Mouse (Mus musculus) hindbrain, embryonic 12.5 days (tissue): ENCODE data around the gene Aplnr. TPM values are rescaled to one million over a fixed set of nuclear protein-coding genes. Genes with fewer than 3 reads are reported as not detected.
A peak's percentile ranks its signal among the peaks of the same experiment; 100 is the strongest.

Experiments
- ATAC-seq: fragments of 200-750 bp; cut with Nextera tagmentation; 2 replicates; pipeline ENCODE4 v1.8.0; 2017; ENCODE audit warnings: moderate TSS enrichment; ENCODE audit not compliant: low FRiP score
- H3K27ac ChIP-seq: fragments of 300-500 bp; sonication (generic); 2 replicates; pipeline ENCODE4 v1.5.1; 2016; ENCODE audit warnings: mild to moderate bottlenecking
- H3K27me3 ChIP-seq: fragments of 300-500 bp; sonication (generic); 2 replicates; pipeline ENCODE4 v1.6.1; 2016; ENCODE audit warnings: mild to moderate bottlenecking
- H3K36me3 ChIP-seq: fragments of 300-500 bp; sonication (generic); 2 replicates; pipeline ENCODE4 v1.6.1; 2016; ENCODE audit warnings: mild to moderate bottlenecking
- H3K4me1 ChIP-seq: fragments of 300-500 bp; sonication (generic); 2 replicates; pipeline ENCODE4 v1.6.1; 2016
- H3K4me2 ChIP-seq: fragments of 300-500 bp; sonication (generic); replicated peaks from 2 replicates; pipeline ENCODE4 v1.6.1; 2016; ENCODE audit warnings: mild to moderate bottlenecking
- H3K4me3 ChIP-seq: fragments of 300-500 bp; sonication (generic); 2 replicates; pipeline ENCODE4 v1.5.1; 2016; ENCODE audit warnings: mild to moderate bottlenecking
- H3K9ac ChIP-seq: fragments of 300-500 bp; sonication (generic); 2 replicates; pipeline ENCODE4 v1.6.1; 2016; ENCODE audit warnings: mild to moderate bottlenecking, moderate library complexity
- H3K9me3 ChIP-seq: fragments of 300-500 bp; sonication (generic); replicated peaks from 2 replicates; pipeline ENCODE4 v1.6.1; 2016; ENCODE audit warnings: mild to moderate bottlenecking
- WGBS: fragments of 180-500 bp; shearing (Covaris S2); methylation state at CpG from one replicate; pipeline ENCODE4 v1.1.7; 2016; 5-methylcytosine and 5-hydroxymethylcytosine counted together
- polyA plus RNA-seq: library from polyadenylated mRNA; unstranded; fragments of >200 nt; fragmentation: Nextera tagmentation; extraction: Ambion mirVana; gene quantifications from 2 replicates; pipeline ENCODE4 v1.2.1, GENCODE M21; 2016

Gene Aplnr
- polyA plus RNA-seq, 1 experiment from 2014 or later: 41.5 TPM

DNA sequence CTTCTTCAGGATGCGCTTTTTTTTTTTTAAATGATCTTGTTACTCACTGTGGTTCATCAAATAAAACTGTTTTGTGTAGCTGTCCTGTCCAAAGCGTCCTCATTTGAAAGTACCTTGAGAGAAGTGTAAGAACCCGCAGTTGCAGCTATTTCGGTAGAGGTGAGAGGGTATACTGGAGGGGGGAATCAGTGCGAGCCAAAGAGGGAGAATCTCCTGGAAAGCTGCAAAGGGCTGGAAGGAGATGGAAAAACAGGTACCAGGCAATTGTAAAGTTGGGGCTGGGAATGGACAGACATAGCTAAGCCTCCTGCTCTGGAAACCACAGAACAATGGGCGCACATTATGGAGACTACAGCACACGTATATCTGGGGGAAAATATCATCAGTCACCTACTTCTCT lies 3.8 kb downstream of the Aplnr start:
- Histone ChIP-seq H3K9ac (no peak overlapping the region), H3K27me3 (no peaks in the 10 kb centered on the region), H3K4me3 (no peak overlapping the region), H3K27ac (no peak overlapping the region), H3K4me1 (no peaks in the 10 kb centered on the region), H3K36me3 (no peaks in the 10 kb centered on the region), H3K9me3 (no peaks in the 10 kb centered on the region), H3K4me2 (no peak overlapping the region)
- 72% methylated on average over 7 of the region's 7 CpGs for WGBS
- ATAC-seq: no peak

DNA sequence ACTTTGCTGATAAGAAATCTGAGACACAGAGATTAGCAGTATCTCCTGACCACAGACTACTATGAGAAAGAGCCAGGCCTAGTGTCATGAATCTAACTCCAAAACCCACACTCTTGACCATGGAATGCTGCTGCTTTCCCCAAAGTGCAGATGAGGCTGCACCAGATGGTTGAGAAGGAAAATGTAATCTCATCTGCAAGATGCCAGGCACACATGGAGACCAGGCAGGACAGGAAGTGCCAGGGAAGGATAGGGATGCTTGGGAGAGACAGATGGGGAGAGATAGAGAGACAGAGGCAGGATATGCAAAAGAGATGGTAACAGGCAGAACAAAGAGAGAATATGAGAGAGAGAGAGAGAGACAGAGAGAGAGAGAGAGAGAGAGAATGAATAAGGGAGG lies 4.8 kb downstream of the Aplnr start:
- H3K36me3 ChIP-seq: no peaks in the 10 kb centered on the region
- no peaks in the 10 kb centered on the region for H3K9me3 ChIP-seq
- H3K4me1 ChIP-seq: no peaks in the 10 kb centered on the region
- ATAC-seq: no peak
- no peak overlapping the region for H3K27ac ChIP-seq
- no peaks in the 10 kb centered on the region for H3K27me3 ChIP-seq
- no peak overlapping the region for H3K4me2 ChIP-seq
- no peak overlapping the region for H3K4me3 ChIP-seq
- no peak overlapping the region for H3K9ac ChIP-seq

DNA sequence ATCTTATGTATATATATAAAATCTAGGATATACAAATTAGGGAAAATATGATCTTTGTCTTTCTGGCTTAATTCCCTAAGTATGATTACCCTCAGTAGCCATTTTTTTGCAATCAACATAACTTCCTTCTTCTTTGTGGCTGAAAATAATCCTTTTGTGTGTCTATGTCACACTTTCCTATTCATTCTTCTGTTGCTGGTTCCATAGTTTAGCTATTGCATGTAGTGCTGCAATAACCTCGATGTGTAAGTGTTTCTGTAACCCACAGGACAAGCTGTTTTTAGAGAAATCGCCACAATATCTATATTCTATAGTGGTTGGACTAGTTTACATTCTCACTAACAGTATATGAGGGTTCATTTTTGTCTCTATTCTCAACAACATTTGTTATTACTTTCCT lies 8.9 kb downstream of the Aplnr start:
- no peaks in the 10 kb centered on the region for H3K36me3 ChIP-seq
- 85% methylated on average over 2 of the region's 2 CpGs for WGBS
- H3K9ac ChIP-seq: no peak overlapping the region
- H3K27ac ChIP-seq: no peak overlapping the region
- H3K4me2 ChIP-seq: no peak overlapping the region
- H3K4me3 ChIP-seq: no peak overlapping the region
- H3K9me3 ChIP-seq: no peaks in the 10 kb centered on the region
- no peaks in the 10 kb centered on the region for H3K4me1 ChIP-seq
- H3K27me3 ChIP-seq: no peaks in the 10 kb centered on the region
- no peak for ATAC-seq

DNA sequence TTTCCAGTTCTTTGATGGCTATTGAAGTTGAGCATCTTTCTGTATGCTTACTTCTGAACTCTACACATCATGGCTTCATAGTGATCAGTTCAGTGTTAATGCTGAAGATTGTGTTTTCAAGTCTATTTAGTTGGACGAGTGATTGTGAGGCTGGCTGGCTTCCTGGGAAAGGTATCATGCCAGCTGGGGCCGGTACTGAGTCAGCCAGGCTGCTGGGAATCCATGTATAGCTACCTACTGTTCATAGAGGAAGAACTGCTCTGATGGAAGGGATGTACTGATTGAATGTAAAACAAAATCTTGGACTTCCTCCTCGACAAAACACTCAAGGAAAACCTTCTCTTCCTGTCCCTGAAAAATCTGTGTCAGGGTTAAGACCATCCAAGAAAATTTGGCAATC lies 9.3 kb downstream of the Aplnr start:
- Histone ChIP-seq H3K4me1 (no peaks in the 10 kb centered on the region), H3K9me3 (no peaks in the 10 kb centered on the region), H3K9ac (no peak overlapping the region), H3K36me3 (no peaks in the 10 kb centered on the region), H3K4me3 (no peak overlapping the region), H3K27ac (no peak overlapping the region), H3K27me3 (no peaks in the 10 kb centered on the region), H3K4me2 (no peak overlapping the region)
- 84% methylated on average over 3 of the region's 3 CpGs for WGBS
- no peak for ATAC-seq

DNA sequence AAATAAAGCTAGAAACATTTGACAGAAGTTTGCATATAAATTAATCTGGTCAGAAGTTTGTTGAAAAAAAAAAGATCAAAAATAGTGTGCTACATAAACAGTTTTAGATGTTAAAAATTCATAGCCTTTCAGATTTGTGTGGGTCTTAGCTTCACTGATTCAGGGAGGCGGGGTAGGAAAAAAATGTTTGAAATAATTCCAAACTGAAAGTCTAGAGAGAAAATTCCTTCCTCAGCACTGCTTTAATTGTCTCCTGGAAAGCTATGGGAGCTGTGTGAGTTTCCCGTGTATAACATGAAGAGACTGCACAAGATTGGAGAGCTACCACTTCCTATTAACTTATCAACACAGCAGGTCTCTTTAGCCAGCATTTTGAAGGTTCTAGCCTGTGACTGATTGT lies 11.5 kb downstream of the Aplnr start:
- Histone ChIP-seq H3K27me3 (no peaks in the 10 kb centered on the region), H3K27ac (no peak overlapping the region), H3K4me1 (no peaks in the 10 kb centered on the region), H3K4me3 (no peak overlapping the region), H3K9ac (no peak overlapping the region), H3K36me3 (no peaks in the 10 kb centered on the region), H3K4me2 (no peak overlapping the region), H3K9me3 (no peaks in the 10 kb centered on the region)
- WGBS: 91% methylated on average over 2 of the region's 2 CpGs
- ATAC-seq: no peak

DNA sequence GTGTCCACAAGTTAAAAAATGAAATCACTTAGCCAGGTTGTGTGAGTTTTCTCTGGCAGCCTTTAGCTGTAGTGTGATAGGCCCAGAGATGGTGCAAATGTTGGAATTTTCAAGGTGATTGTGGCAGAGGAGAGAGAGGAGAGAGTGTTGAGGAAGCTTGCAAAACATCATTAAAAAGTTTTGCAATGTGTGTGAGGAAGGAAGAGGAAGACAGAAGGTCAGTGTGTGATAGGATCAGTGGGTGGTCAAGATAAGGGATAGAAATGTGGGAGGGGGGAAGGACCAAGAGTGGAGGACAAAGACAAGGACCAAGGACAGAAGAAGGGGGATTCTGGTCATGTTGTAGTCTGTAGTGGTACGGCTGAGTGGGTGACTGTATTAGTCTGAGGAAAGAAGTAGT lies 14.3 kb downstream of the Aplnr start:
- no peaks in the 10 kb centered on the region for H3K4me1 ChIP-seq
- ATAC-seq: no peak
- H3K27ac ChIP-seq: no peak overlapping the region
- H3K36me3 ChIP-seq: no peaks in the 10 kb centered on the region
- no peak overlapping the region for H3K9ac ChIP-seq
- no peaks in the 10 kb centered on the region for H3K9me3 ChIP-seq
- 75% methylated on average over 1 of the region's 1 CpGs for WGBS
- H3K4me2 ChIP-seq: no peak overlapping the region
- no peaks in the 10 kb centered on the region for H3K27me3 ChIP-seq
- no peak overlapping the region for H3K4me3 ChIP-seq

DNA sequence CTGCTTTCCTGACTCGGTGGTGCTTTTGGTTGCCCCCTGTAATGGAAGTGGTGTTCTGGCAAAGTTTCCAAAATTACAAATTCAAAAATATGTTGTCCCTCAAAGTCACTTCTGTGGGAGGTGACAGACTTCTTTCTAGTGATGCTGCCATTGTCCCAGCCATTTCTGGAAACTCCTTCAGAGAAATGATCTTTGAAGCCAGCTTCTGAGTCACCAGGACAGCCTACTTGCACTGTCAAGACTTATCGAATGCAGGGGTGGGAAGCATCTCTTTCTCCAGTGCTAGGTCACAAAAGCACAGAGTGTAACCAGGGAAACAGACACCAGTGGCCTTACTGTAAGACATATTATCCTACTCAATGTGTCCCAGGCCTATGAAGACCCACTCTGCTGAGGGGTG lies 15.2 kb downstream of the Aplnr start:
- 94% methylated on average over 2 of the region's 2 CpGs for WGBS

DNA sequence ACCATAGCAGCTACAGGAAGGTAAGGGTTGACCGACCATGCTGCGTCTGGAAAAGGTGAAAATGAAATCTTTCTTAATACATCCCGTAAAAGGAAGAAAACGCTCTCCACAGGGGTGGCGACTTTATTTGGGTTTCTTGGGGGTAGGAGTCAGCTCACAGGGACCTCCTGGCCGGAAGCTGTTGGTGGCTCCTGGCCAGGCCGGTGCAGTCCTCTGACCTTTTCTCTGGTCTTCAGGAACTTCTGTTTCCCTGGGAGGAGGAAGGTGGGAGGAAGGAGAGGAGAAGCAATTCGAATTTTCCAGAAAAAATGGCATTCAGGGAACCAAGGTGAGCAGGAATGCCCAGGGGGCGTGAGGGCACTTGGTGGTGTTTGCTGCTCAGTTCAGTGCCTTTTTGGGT lies 19.3 kb downstream of the Aplnr start:
- no peak overlapping the region for H3K27ac ChIP-seq
- no peak overlapping the region for H3K9ac ChIP-seq
- ATAC-seq: no peak
- H3K27me3 ChIP-seq: no peaks in the 10 kb centered on the region
- H3K36me3 ChIP-seq: no peaks in the 10 kb centered on the region
- no peak overlapping the region for H3K4me3 ChIP-seq
- no peak overlapping the region for H3K4me2 ChIP-seq
- WGBS: 87% methylated on average over 9 of the region's 9 CpGs
- H3K9me3 ChIP-seq: no peaks in the 10 kb centered on the region
- H3K4me1 ChIP-seq: no peaks in the 10 kb centered on the region

More for the DNA sequence above, 15.2 kb downstream of the Aplnr start:
- no peaks in the 10 kb centered on the region for H3K9me3 ChIP-seq
- no peak overlapping the region for H3K4me2 ChIP-seq
- no peaks in the 10 kb centered on the region for H3K4me1 ChIP-seq
- H3K4me3 ChIP-seq: no peak overlapping the region
- ATAC-seq: no peak
- H3K36me3 ChIP-seq: no peaks in the 10 kb centered on the region
- no peaks in the 10 kb centered on the region for H3K27me3 ChIP-seq
- H3K9ac ChIP-seq: no peak overlapping the region
- H3K27ac ChIP-seq: no peak overlapping the region

DNA sequence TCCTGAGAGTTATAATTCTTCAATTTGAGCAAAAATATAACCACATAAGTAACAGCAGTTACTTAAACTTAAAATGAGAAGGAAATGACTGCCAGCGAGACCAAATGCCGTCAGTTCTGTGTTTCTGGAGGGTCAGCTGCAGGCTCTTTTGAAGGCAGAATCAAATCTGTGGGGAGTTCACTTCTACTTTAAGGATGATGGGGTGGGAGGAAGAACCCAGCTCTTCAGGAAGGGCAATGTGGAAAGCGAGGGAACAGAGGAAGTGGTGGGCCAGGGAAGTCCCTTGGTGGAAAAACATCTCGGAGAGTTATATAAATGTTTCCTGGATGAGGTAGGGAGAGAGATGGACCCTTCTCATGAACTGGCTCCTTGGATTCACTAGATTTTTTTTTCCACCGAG lies 20.1 kb downstream of the Aplnr start:
- no peak overlapping the region for H3K4me2 ChIP-seq
- 83% methylated on average over 5 of the region's 5 CpGs for WGBS
- H3K27me3 ChIP-seq: no peaks in the 10 kb centered on the region
- H3K4me1 ChIP-seq: peaks cover 6% of the 10 kb centered on the region
- H3K9me3 ChIP-seq: no peaks in the 10 kb centered on the region
- H3K9ac ChIP-seq: no peak overlapping the region
- no peak overlapping the region for H3K27ac ChIP-seq
- H3K4me3 ChIP-seq: no peak overlapping the region
- H3K36me3 ChIP-seq: no peaks in the 10 kb centered on the region
- no peak for ATAC-seq

DNA sequence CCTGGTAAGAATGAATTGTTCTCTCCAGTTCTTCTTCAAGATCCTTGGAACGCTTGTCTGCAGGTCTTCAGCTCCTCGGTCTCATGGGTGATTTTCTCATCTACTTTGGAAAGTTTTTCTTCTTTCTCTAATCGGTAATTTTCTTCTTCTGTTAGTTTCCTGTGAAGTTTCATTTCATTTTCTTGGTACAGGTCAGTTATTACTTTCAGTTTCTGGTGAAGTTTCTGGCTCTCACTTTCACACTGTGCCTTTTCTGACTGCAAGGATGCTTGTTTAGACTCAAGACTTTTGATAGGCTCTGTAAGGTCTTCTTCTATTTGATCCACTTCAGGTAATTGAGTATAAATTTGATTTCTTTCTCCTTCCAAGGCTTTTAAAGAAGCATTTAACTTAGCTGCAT lies 21.4 kb downstream of the Aplnr start:
- H3K27me3 ChIP-seq: no peaks in the 10 kb centered on the region
- no peak overlapping the region for H3K9ac ChIP-seq
- 86% methylated on average over 3 of the region's 3 CpGs for WGBS
- no peak for ATAC-seq
- no peak overlapping the region for H3K4me3 ChIP-seq
- H3K4me1 ChIP-seq: peaks cover 13% of the 10 kb centered on the region
- H3K27ac ChIP-seq: no peak overlapping the region
- H3K36me3 ChIP-seq: no peaks in the 10 kb centered on the region
- no peak overlapping the region for H3K4me2 ChIP-seq
- no peaks in the 10 kb centered on the region for H3K9me3 ChIP-seq

DNA sequence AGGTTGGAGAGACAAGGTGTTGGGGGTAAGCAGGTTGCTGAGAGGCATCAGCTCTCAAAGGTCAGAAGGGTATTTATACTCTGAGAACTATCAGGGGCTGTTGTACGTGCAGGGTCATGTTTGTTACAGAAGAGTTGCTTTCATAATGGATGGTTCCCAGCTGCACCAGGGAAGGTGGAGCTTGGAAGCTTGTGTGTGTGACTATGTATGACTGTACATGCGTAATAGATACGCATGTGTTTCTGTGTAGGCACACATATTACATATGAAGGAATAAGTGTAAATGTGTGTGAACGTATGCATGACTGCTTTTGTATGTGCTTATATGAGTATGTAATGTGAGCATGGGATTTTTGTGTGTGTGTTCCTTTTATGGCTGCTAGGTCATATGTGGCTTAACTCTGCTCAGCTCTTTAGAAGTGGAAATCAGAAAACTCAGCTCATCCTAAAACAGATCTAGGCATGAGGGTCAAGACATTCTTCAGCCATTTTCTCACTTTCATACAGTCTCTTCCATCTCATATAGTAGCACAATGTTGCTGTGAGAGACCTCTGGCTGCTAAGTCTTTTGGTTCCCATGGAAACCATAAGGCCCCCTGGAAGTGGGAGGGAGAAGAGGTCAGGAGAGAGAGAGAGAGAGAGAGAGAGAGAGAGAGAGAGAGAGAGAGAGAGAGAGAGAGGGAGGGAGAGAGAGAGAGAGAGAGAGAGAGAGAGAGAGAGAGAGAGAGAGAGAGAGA lies 25.0 kb downstream of the Aplnr start:
- no peak overlapping the region for H3K9ac ChIP-seq
- H3K36me3 ChIP-seq: no peaks in the 10 kb centered on the region
- no peak overlapping the region for H3K4me2 ChIP-seq
- H3K27me3 ChIP-seq: no peaks in the 10 kb centered on the region
- 71% methylated on average over 4 of the region's 4 CpGs for WGBS
- no peaks in the 10 kb centered on the region for H3K9me3 ChIP-seq
- H3K27ac ChIP-seq: no peak overlapping the region
- peaks cover 13% of the 10 kb centered on the region for H3K4me1 ChIP-seq
- H3K4me3 ChIP-seq: no peak overlapping the region
- ATAC-seq: peak; percentile 62

DNA sequence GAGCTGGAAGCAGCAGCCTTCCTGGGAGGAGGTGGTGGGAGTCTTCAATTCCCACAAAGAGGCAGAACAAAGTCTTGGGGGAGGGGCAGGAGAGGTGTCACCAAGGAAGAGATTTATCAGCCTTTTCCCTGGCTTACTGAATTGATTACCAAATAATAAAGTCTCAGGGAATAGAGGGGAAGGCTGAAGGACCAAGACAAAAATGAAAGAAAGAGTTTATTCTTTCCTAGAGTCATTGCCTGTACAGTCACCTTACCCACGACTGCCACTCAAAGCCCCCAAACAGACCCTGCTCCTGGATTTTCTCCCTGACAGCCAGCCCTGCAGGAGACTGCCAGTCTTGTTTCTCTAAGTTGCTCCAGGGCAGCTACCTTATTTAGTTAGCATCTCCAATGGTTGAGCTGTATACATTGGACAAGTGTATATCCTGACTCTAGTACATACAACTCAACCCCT lies 25.6 kb downstream of the Aplnr start:
- Histone ChIP-seq H3K4me1 (peaks cover 13% of the 10 kb centered on the region), H3K27me3 (no peaks in the 10 kb centered on the region), H3K9ac (no peak overlapping the region), H3K4me3 (no peak overlapping the region), H3K36me3 (no peaks in the 10 kb centered on the region), H3K9me3 (no peaks in the 10 kb centered on the region), H3K27ac (no peak overlapping the region; the same call in 1 of the 2 replicates), H3K4me2 (no peak overlapping the region)
- ATAC-seq: peak; percentile 70
- 4% methylated on average over 1 of the region's 1 CpGs for WGBS

DNA sequence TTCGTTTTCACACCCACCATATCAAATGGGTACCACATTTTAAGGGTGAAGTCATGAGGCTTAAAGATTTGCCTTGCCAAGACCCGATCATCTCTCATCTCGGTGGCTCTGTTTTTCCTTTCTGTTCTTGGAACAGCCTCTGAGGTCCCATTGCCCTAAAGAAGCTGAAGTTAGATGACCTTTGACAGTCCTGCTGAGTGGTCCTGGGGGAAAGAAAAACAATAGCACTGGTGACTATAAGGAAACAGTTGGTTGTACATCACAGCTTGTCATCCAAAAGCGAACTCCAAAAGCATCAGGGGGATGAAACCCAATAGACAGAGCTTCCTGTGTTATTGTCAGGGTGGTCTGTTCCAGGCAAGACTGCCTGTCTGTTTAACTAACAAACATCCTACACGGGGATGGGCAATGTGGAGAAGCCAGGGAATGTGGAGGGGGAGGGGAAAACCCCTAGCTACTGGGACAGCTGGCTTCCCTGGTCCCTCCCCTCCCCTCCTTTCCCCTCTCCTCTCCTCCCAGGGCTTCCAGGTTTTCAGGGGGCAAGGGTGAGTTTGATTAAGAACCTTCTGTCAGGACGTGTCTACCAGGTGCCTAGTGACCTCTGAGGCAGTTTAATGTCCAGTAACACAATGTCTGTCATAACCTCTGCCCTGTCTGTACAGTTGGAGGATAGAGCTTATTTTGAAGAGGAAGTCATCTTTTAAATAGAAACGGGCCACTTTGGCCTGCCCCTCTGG lies 27.5 kb downstream of the Aplnr start:
- ATAC-seq: no peak
- Histone ChIP-seq H3K27ac (no peak overlapping the region), H3K9ac (no peak overlapping the region), H3K27me3 (no peaks in the 10 kb centered on the region), H3K4me2 (no peak overlapping the region), H3K4me1 (peaks cover 13% of the 10 kb centered on the region), H3K36me3 (no peaks in the 10 kb centered on the region), H3K4me3 (no peak overlapping the region), H3K9me3 (no peaks in the 10 kb centered on the region)
- 26% methylated on average over 7 of the region's 7 CpGs for WGBS
